Mouse (Mus musculus) 416B (cell line): ENCODE results near the gene Prr11.
"Not testable (repeated sequence)": the region's sequence is repeated elsewhere in the genome, so short reads cannot be mapped to it uniquely, and the experiment has no call there.

Experiments
- DNase-seq: peaks from one replicate; pipeline ENCODE4 v3.0.0; 2011; ENCODE audit warnings: low read depth

Prr11 gene

DNA sequence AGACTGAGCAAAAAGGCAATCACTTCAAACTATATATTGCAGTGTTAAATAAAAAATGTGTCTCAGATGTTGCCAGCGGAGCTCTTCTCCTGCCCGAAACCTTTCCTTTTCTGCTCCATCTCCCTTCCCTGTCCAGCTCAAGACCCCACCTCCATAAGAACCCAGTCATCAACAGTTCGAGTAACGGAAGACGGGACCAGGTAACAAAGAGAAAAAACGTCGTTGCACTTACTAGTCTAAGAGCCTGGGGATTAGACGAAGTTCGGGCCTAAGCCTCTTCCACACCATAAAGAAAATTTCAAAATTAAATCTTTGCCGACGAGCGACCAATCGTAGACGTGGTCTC lies at the start of gene Prr11:
TSS of gene Prr11 (minus strand) at position 300 of the 346 bp plus-strand sequence.
- DNase-seq = no peak

DNA sequence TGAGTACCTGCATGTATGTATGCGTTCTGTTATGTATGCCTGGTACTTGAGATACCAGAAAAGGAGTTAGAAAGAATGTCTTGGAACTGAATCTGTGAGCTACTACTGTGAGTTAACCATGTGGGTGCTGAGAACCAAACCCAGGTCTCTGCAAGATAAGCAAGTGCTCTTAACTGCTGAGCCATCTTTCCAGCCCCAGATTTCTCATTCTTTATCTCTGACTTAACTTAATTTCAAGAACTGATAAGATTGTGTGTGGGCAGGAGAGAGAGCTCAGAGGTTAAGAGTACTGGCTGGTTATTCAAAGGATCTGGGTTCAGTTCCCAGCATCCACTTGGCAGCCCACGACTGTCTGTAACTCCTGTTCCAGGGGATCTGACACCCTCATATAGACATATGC lies 49.5 kb upstream of the Prr11 start:
- DNase-seq = no peak

- DNase-seq = no peak
Observed at GRCm38 (mm10) chr11:87136233-87136632, 27.7 kb upstream of the Prr11 start.

- peak; percentile 90 for DNase-seq
Observed at GRCm38 (mm10) chr11:87126824-87127816, 18.6 kb upstream of the Prr11 start, which contains the start of gene Trim37. Trim37 (plus strand) TSS chr11:87127077.

GRCm38 (mm10) chr11:87126281-87126823 lies 17.8 kb upstream of the Prr11 start:
- DNase-seq = no peak

DNA sequence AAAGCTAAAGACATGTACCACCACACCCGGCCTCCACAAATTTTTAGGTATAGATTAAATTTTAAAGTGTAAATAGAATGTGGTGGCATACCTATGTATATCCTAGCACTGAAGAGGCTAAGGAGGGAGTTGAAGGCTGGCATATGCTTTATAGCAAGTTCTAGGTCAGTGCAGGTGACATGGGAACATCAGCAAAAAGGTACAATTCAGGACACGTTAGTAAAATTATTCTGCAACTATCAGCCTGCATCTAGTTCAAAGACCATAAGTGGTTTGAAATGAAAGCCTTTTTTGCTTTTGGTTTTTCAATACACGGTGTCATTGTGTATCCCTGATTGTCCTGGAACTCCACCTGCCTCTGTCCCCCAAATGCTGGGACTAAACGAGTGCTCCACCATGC lies 17.1 kb upstream of the Prr11 start:
- DNase-seq = no peak

DNA sequence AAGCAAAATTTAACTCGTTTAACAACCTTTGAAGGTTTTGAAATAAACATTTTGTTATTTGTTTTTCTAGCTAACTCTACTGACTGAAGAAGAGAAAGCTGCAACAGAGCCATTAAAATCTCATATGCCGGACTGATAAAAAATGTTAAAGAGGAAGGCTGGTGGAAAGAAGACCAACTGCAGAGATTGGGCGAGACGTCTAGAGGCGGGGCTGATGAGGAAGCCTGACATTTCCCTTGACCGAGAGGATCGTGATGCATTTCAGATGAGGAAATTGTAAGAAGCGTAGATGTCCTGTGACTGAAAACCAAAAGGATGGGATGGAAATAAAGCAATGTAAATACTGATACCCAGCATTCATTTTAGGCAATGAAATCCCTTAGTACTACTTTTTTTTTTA lies 13.4 kb upstream of the Prr11 start:
- no peak for DNase-seq

DNA sequence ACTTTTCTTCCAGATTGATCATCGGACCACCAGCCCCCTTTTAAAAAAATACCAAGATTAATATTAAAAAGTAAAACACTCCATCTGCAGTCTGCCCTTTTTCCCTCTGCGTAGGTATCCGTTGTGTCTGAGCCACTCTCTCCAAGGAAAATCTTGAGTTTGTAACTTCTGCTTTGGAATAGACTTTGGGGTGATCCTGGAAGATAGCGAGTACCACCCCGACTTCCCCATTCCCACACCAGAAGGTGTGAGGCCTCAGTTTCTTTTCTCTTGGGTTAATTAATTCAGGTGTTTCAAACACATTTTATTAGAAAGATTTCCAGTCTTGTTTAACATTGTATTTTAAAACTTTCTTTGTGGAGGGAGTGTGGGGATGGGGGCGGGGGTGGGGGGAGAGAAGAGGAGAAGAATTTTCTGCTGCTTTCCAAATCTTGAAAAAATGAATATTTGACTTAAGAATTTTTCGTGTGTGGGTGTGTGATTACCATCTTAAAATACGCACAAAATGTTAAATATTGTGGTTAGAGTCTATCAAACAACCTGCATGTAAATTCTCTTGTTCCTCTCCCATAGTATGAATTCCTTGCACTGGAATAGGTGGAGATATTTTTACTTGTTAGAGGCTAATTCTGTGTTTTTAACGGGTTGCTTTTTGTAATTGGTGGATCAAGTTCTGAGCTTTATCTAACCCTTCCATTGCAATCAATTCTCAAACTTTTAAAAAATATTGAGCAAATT lies 1.8 kb upstream of the Prr11 start:
- DNase-seq = no peak

DNA sequence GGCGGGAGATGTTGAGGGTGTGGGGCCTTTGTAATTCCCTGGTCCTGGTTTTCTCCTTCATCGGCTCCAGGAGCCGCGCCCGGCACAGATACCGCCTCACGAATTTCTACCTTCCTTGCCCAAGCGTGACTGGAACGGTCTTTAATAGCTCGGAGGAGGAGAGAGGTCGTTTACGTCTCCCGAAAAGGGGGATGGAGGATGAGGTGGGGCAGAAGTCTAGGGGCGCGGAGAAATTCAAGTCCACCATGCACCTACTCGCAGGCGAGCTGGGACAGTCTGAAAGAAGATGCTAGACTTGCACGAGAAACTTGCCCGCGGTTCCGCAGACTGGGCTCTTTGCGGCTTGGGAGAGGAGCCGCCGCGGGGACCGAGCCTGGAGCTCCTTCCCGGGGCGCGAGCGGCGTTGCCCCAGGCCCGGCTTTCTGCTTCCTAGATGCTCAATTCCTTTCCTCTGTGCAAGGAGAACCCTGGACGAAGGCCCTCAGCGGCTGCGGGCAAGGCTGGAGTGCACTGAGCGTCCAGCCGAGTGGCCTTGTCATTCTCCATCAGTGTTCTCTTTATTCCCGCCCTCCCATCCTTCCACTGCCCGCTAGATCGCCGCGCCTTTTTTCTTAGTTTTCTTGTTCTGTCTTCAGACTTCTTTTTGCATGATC lies 1.1 kb upstream of the Prr11 start:
- peak; percentile 45 for DNase-seq

GRCm38 (mm10) chr11:87108755-87109518 lies 429 bp upstream of the Prr11 start, which contains the start of gene Ska2:
Ska2 (plus strand) TSS chr11:87109234.
- DNase-seq = peak; percentile 100

DNA sequence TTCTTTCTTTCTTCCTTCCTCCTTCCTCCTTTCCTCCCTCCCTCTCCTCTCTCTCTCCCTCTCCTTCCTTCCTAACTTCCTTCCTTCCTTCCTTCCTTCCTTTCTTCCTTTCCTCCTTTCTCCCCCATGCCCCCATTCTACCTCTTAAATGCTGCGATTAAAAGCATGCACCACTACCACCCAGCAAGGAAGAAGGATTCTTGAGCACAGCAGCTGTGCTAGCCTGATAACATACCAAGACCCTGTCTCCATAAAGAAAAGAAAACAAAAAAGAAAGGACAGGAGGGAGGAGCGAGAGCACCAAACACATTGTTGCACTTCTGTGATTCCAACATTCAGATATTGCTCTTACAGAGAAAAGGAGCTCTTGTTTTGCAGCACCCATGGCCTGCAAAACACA lies 21.4 kb downstream of the Prr11 start:
- DNase-seq = peak; percentile 33

DNA sequence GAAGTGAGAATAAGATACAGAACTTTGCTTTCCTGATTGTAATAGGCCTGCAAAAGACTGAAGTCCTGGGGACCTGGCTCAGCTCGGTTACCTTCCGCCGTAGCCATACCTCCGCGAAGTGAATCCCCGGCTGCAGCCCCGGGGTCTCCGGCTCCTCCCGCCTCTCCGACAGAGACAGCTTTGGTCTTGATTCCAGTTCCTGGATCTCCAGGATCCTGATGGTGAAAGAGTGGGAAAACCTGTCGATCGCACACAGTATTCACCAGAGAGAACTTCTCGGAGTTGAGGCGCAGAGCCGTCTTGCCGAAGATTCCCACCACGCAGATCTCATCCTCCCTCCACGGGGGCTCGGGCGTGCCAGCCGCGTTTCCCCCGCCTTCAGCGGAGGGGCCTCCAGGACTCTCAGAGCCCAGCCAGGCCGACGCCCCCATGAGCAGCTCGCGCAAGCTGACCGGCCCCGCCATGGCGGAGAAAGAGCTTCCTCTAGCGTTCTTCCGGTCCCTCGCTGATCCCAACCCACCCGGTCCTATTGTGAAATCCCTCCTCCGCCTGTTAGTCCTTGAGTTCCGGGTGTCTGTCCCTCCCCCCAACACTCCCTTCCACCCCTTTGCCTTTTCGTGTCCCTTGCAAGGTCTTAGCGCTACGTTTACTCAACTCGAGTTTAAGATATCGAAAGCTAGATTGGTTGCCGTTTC lies 22.1 kb downstream of the Prr11 start, which contains the start of gene Smg8:
TSS of gene Smg8 (minus strand) at position 485 of the 695 bp plus-strand sequence.
- DNase-seq = peak; percentile 95

GRCm38 (mm10) chr11:87085461-87085860 lies 23.0 kb downstream of the Prr11 start:
- no peak for DNase-seq

- DNase-seq = no peak
Observed at GRCm38 (mm10) chr11:87083712-87084111, 24.8 kb downstream of the Prr11 start.

DNA sequence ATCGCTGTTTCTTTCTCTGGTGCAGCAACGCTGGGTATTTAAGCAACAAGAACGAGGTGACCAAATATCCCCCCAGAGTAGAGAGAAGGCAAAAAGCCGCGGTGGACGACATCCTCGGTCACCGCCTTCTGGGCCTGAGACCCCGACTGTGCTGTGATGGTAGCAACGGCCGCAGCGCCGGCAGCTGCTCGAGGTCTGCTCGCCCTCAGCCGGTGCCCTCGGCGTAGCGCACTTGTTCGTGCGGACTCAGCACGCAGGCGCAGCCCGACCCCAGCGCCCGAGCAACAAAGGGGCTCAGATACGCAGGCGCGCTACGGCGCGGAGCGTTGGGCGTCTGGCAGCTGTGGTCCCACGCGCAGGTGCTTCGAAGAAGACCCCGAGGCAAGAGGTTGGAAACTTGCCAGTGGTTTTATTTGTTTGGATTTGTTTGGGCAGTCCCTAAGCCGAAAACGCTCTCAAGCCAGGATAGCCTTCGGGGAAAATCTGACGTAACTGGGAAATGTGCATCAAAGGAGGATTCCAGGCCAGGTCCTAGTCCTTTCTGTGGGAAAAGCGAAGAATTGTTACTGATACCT lies 34.6 kb downstream of the Prr11 start, which contains the start of gene Gdpd1:
TSS of gene Gdpd1 (minus strand) at position 197 of the 575 bp plus-strand sequence.
- DNase-seq = peak; percentile 89

GRCm38 (mm10) chr11:87073343-87073865 lies 35.1 kb downstream of the Prr11 start:
- DNase-seq = peak; percentile 67

DNA sequence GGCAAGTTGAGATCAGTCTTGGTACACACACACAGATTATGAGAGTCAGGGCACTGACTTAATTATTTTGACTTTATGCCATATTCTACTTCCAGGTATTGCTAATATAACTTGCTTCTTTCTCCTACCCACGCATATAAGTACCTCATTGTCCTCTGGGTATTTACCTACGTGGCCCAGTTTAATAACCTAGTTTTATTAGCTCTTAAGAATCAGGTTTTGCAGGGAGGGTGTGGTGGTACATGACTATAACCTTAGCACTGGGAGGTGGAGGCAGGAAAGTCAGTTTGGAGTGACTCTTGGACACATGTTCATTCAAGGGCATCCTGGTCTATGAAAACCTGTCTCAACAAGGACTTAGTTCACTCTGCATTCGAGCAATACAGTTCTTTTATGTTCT lies 46.4 kb downstream of the Prr11 start:
- DNase-seq = no peak

DNA sequence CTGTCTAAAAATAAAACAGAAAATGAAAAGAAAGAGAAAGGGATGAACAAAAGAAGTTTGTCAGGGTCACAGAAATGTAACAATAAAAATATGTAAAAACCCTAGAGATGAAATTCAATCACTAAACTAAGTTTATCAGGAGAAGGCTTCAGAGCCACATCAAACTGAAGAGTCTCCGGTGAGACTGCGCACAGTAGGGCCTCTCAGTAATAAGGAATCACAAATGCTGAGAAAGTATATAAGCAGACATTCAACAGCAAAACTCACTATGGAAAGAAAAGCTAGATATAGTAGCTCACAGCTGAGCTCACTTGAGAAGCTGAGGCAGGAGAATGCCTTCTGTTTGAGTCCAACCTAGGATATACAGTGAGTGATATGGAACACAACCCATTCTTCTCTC lies 48.1 kb downstream of the Prr11 start:
- DNase-seq = no peak

- no peak for DNase-seq
Observed at GRCm38 (mm10) chr11:87056286-87056685, 52.2 kb downstream of the Prr11 start.

DNA sequence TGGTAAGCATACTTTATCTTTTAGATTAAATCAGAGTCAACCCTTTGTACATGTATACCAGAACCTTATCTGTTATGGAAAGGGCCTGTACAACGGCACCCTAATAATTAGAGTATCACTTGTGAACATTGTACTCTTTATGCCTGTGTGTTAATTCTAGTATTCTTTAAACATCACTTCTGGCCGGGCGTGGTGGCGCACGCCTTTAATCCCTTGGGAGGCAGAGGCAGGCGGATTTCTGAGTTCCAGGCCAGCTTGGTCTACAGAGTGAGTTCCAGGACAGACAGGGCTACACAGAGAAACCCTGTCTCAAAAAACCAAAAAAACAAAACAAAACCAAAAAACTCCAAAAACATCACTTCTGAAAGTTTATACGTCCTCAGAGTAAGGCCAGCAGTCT lies 59.6 kb downstream of the Prr11 start:
- DNase-seq = not testable (repeated sequence)
